Mouse (Mus musculus) adrenal gland, postnatal 36 days (tissue): ENCODE results near the gene Pcnx. TPM values are rescaled to one million over a fixed set of nuclear protein-coding genes. Genes with fewer than 3 reads are reported as not detected.

Source experiments
- DNase-seq, 2 experiments: peaks; one replicate each; pipeline ENCODE4 v3.0.0; 2021; ENCODE audit warnings: mixed read lengths in 1 of 2
- long read RNA-seq, 2 experiments: library from polyadenylated mRNA; stranded (forward); transcript quantifications; one replicate each; pipeline ENCODE4 v2.0.0; 2021; ENCODE audit warnings: borderline sequencing depth in 2 of 2
- total RNA-seq, 2 experiments: library from RNA; stranded (reverse); gene quantifications; 2 replicates each; pipeline ENCODE4 v1.2.3; 2021

Pcnx gene
- total RNA-seq, result 10 to 100 TPM; 52.7 to 54.6 TPM
- long read RNA-seq, experiment 1, partial matches to known transcripts, result 5 of 6 reads
- long read RNA-seq, experiment 1, other reads (novel, unspliced or antisense), result 1 of 6 reads
- long read RNA-seq, experiment 2, partial matches to known transcripts, result 1 of 1 reads
- long read RNA-seq, experiment 2, other reads (novel, unspliced or antisense), result 0 of 1 reads

DNA sequence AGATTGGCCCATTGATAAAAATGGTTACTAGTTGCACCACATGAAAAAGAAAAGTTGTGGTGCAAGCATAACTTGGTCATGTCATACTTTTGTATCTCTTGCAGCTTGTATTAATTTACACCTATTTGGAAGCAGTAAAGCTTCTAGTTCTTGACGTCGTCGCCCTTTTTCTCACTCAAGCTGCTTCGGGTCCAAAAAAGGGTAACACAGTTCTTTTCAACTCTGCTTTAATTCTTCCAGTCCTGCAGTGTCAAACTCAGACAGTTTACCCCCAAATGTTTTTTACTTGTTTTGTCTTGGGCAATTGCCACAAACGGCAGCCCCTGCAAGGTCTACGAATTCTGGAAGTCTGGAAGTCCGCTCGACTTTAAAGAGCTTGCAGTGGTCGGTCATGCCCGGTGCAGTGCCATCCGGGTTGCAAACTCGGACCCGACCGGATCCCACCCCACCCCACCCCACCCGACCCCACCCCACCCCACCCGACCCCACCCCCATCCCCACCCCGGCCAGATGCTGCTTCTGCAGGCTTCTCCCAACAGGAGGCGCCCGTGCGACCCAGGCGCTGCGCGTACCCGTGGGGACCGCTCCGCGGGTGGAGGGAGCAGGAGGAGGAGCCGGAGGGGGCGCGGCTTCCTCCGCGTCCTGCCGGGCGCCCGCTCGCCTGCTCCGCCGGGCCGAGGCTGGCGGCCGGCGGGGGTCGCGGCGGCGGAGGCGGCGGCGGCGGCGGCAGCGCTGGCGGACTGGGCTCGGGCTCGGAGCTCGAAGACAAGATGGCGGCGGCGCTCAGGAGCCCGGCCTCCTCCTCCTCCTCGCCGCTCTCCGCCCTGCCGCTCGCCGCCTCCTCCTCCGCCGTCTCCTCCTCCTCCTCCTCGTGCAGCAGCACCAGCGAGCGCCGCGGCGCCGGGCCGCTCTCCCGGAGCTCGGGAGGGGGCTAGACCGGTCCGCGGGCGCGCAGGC lies at the start of gene Pcnx:
TSS of gene Pcnx (plus strand) at position 673 of the 957 bp plus-strand sequence.
- DNase-seq, result peak; percentile 93 to 96

DNA sequence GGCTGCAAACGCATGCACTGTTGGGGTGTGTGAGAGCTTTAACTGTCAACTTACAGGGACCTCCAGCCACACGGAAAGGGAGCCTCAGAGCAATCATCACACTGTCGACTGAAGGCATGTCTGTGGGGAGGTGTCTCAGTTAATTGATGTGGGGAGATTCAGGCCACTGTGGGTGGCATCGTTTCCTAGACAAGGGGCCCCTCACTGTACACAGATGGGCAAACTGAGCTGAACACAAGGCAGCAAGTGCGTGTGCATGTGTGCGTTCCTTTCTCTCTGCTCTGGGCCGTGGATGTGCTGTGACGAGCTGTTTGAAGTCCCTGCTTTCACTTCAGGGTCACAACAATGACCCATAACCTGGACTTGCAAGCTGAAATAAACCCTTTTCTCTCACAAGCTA lies 49.4 kb upstream of the Pcnx start:
- DNase-seq, result no peak

DNA sequence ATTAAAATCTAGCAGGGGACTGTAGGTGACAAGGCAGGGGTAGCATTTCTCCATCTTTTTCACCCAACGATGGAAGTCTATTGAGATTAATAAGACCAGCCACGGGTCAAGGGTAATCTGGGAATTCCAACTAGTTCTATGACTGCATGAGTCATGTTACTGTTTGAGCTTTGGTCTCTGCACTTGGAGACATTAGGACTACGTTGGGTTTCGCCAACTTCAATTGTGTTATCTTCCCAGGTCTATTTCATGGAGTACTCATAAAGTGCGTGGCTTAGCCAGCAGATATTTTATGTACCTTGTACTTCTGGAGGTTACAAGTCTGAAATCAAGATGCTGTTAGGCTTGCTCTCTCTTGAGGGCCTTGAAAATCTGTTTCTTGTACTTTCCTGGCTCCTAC lies 45.1 kb upstream of the Pcnx start:
- no peak for DNase-seq

DNA sequence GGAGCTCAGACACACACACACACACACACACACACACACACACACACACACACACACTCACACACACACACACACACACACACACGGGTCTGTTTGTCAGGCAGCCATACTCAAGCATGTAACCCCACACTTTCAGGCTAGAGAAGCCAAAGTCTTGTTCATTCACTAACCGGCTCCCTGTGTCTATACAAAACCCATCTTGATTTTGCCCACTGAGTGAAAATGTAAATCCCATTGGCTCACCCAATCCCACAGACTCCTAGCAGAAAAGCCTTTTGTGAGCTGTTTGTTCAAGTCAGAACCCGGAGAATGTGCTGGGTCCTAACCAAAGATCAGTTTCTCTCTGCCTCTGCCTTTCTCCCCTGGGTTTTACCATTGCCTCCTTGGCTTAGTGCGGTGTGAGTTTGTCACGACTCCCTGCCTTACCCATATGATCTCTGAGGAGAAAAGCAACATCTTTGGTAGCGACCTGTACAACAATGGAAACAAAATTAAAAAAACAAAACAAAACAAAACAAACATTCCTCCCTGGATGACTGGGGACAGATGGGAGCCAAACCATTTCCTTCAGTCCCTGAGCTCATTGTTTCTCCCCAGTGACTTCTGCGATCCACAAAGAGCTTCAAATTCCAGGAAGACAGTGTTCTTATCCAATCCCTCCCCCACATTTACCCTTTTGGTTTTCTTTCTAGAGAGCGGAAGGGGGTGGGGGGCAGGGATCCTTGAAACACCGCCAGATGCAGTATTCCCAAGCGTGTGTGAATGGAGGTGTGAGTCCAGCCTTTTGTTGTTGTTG lies 43.3 kb upstream of the Pcnx start:
- peak in 1 of 2 experiments; percentile 15 for DNase-seq

DNA sequence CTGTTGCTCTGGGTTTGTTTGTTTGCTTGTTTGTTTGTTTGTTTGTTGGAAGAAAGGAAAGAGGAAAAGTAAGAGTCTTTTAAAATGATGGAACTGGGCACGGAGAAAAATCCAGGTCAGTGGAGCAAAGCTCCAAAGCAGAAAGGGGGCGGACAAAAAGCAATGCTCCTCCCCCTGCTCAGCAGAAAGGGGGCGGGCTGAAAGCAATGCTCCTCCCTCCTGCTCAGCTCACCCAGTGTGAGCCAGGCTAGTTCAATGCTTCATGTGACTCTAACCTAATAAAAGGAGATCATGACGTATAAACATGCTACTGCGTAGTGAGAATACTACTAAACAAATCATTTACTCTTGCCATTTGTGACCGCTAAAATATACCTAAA lies 42.7 kb upstream of the Pcnx start:
- DNase-seq, result peak in 1 of 2 experiments; percentile 12

DNA sequence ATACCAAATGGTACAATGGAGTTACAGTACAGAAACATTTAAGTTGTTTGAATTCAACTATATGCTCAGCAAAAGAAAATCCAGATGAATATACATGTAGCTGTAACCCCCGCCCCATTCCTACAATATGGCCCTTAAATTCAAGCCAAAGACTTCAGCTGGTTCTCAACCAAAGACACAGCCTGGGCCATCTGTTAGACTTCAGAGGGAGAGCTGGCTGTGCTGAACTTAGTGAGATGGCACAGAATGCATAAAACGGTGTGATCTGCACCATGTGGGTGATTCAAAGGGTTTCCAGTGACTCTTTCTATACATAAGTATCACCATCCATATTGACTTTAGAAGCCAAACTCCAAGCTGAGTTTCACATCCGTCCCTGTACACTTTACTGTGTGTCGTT lies 39.1 kb upstream of the Pcnx start:
- no peak for DNase-seq

DNA sequence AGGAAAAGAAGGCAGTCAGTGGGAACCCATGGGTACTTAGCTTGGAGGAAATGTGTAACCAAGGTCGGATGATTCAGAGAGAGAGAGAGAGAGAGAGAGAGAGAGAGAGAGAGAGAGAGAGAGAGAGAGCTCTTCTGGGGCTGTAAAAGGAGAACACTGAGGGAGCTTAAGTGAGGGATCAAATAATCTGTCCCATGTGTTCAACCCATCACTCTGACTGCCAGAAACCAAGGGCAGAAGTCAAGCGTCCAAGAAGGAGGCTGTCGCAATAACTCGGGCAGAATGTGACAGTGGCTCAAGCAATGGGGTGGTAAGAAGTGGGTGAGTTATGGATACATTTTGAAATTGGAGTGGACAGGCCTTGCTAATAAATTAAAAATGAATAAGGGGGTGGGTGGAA lies 37.6 kb upstream of the Pcnx start:
- peak in 1 of 2 experiments; percentile 23 for DNase-seq

DNA sequence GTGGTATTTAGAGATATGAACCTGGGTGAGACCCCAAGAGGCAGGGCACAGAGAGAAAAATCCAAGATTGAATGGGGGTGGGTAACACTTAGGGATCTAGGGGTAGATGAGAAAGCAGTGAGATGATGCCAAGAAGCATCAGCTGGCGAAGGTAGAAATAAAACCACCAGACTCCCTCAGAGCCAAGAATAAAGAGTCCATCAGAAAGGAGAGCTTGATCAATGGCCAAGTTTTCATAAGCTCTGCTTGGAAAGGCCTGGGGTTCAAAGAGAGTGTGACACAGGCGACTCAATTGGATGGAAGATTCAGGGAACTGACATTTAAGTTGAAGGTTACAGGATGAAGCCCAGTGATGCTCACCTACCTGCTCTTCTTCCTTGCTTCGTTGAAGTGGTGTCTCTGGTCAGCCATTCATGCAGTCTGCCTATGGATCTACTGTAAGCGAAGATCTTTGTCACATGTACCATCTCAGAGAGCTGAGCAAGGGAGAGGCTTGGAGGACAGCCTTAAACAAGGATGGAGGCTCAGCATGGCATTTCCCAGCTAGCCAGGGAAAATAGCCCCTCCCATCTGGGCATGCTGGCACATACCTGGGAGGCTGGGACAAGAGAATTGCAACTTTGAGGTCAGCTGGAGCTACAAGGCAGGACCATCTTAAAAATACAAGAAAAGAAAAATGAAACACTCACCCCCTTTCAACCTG lies 36.9 kb upstream of the Pcnx start:
- DNase-seq, result no peak

DNA sequence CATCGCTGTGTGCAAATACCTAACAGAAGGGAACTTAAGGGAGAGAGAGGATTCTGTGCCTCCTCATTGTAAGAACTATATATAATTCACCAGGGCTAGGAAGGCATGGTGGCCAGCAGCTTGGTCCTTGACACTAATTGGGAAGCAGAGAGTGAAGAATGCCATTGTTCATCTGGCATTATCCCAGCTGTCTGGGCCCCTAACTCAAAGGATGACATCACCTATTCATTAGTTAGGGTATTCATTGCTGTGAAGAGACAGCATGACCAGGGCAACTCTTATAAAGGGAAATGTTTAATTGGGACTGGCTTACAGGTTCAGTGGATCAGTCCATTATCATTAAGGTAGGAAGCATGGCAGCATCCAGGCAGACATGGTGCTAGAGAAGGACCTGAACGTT lies 31.5 kb upstream of the Pcnx start:
- no peak for DNase-seq

DNA sequence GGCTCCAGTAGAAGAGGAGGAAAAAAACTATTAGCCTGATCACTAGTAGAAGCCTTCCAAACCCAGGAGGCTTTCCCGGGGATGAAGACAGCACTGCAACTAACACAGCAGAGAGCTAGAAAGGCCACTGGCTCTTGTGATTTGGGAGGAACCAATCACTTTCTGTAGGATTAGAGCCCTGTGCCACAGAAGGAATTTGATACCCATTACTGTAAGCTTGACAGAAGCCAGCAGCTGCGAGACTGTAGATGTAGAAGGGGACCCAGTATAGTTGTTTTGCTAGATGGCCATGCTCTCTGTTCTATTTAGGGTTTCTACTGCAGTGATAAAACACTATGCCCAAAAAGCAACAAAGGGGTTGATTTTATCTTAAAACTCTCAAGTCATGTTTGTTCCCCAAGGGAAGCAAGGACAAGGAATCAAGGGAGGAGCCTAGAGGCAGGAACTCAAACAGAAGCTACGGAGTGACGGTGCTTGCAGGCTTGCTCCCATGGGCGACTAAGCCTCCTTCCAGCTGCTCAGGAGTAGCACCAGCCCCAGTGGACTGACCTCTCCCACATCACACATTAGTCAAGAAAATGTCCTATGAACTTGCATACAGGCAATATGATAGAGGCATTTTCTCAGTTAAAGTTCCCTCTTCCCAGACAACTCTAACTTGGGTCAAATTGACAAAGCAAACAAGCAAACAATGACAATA lies 27.6 kb upstream of the Pcnx start:
- no peak for DNase-seq

DNA sequence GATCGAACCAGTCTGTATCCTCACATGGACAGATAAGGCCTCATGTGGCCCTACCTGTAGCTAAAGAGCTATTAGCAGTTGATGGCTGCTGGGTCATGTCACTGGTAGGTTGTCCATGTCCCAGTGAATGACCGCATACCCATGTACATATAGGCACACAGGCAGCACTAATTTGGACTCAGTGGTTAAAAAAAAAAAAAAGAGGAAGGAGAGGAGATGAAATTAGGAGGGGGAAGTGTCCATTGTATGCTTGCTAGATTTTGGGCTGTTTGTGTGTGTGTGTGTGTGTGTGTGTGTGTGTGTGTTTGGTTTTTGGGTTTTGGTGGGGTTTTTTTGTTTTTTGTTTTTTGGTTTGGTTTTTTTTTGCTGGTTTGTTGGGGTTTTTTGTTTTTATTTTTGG lies 26.7 kb upstream of the Pcnx start:
- DNase-seq, result no peak

DNA sequence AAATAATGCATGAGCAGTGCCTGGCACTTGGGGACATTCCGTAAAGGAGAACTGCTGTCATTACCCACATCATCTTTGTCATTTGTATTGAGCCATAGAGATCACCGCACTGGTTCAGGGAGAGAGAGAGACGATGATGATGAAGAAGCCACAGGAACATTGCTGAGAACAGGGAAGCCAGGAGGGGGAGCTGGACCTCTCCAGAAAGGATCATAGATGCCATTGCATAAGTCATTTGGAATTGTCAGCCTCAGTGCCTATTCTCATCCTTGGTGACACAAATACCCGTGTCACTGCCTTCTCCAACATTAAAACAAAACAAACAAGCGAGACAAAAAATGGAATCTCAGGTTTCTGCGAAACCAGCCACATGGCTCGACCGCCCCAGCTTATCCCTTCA lies 23.7 kb upstream of the Pcnx start:
- peak; percentile 8 to 46 for DNase-seq

DNA sequence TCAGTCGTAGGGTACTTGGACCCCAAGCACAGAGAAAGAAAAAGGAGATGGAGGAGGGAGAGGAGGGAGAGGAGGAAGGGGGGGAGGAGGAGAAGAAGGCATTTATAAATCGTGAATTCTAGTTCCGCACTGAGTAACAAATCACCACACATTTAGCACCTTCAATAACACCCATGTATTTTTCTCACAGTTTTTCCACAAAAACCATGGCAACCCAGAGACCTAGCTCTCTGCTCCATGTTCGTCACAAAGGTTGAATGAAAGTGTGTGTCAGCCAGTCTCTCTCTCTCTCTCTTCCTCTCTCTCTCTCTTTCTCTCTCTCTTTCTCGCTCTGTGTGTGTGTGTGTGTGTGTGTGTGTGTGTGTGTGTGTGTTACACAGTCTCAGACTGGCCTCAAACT lies 22.4 kb upstream of the Pcnx start:
- DNase-seq, result no peak

DNA sequence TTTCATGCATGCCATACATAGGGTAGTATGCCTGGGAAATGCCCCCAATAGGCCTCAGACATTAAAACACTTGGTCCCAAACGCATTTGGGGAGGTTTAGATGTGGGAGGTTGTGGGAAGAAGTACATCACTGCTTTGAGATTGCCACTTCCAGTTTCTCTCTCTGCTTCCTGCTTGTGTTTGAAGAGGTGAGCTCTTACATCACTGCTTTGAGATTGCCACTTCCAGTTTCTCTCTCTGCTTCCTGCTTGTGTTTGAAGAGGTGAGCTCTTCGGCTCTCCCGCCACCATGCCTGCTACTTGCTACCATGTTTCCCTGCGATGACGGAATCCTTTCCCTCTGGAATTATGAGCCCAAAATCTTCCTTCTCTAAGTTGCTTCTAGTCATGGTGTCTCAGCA lies 20.2 kb upstream of the Pcnx start:
- DNase-seq, result no peak

DNA sequence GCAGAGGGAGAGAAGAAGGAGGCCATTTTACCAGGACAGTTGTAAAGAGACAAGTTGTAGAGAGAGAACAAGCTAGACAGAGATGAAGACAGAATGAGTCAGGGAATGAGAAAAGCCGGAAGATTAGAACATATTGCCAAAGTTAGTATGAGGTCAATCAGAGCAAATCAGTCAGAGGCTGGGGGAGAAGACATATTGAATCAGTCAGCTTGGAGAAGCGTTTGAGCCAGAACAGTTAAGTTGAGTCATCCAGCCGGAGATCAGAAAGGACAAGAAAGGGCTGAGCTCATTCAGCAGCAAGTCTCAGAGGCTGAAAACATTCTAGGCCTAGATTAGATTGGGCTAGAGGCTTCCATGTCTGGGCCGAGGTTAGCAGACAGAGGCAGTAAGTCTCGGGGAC lies 18.8 kb upstream of the Pcnx start:
- DNase-seq, result no peak

DNA sequence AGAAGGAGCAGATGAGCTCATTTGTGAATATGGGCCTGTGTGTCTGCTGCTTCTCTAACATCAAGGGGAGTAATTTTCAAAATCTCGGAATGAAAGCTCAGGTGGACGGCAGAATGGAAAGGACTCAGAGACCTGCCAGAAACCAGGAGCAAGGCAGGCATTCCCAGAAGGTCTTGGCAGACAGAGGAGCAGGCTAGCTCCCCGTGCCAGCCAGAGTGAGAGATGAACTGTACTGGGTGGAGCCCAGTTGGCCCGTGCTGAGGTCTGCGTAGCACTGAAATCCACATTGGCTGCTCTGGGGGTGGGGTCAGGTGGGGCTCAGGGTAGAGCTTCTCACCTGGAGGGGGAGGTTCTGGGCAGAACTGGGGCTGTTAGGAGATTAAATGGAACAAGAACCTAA lies 16.3 kb upstream of the Pcnx start:
- DNase-seq, result peak in 1 of 2 experiments; percentile 23

DNA sequence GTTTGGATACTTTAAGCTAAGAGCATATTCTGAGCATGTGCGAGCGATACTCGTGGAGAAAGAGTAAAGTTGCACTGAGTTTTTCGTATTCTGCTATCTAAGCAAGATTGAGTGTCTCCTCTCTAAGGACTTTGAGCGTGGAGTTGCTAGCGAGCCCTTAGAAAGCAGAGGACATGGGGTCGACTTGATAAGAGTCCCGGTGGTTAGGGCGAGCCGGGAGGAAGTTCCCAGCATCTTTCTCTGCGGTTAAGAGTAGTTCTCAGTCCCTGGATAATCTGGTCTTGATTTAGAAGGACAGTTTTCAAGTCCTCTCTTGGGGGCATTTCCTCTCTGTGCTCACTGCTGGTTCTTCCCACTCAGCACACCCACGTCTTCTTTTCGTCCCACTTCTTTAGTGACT lies 15.3 kb upstream of the Pcnx start:
- no peak for DNase-seq

DNA sequence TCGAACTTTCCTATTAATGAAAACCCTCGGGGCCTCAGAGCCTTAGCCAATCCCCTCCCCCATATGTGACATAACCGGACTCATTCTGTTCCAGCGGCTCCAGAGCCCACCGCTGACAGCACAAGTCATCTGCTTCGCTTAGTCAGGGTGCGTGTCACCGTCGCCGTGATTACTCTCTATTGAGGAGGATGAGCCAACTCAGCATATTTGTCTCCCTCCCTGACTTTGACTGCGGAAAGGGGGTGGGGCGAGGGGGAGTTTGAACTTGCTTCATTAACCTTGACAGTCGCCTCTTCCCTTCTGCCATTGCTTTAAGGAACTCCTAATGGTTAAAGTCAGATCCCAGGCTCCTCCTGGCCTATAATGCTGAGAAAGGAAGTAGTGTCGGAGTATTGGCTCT lies 14.8 kb upstream of the Pcnx start:
- DNase-seq, result peak; percentile 43 to 58

DNA sequence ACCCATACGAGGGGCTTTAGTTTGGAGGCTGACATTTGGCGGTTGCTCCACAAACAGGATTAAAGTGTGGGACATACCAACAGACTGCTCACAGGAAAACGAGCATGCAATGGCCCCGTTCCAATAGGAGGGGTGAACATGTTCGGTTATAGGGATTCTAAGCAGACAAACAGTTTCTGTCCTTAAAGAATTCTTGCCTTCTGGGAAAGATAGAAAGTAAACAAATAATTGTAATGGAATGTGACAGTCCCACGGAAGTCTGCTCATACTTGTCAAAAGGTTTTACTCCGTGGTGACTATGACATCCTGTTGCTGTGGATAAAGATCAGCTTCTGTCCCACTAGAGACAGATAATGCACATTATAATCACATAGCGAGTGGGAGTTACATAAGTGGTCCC lies 10.2 kb upstream of the Pcnx start:
- DNase-seq, result no peak

DNA sequence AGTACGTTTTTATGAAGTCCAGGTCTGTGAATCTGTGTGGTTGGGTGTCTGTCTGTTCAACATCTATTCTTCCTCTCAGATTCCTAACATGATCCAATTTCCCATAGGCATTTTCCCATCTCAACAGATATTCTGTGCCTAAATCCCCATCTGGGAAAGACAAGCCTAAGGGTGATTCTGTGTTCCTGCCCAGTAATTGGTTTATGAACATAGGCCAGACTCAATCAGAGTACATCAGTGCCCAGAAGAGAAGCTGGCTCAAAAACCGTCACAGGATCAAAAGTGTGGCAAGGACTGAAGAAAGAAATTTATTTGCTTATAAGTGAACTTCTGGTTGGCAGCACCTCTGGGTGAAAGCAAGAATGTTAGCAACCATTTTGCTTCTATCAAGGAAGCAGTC lies 7.3 kb upstream of the Pcnx start:
- no peak for DNase-seq

DNA sequence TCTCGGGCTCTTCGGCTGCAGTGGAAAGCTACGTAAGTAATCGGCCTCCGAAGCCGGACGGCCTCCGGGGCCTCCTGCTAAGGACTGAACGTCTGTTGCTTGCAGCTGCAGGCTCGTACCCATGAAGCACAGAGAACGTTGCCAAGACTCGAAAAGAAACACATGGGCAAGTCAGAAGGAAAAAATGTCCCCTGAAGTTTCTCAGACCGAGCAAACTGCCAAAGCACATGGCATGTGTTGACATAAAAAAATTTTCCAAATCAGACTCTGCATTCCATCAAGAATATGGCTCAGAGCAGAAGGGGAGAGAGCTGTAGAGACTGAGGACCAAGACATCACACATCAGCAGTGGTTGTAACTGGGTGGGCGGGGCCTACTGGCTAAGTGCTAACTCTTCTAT lies 6.8 kb upstream of the Pcnx start:
- DNase-seq, result no peak

DNA sequence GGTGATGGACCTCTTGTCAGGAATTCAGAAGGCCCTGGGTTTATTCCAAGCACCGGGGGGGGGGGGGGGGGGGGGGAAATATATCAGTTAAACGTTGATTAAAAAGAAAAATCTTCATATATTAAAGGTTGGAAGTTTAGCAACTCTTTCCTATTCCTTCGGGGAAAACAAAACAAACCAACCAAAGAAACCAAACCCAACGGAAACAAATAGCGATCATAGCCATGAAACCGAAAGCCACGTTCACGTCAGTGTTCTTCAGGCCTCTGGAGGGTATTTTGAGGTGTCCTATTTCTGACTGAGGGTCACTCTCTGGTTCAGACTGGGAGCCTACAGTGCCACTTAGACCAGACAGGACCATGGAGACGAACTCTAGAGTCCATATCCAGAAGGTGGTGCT lies 6.3 kb upstream of the Pcnx start:
- DNase-seq, result no peak
